Mouse (Mus musculus) right cerebral cortex, adult 18-20 months (tissue): ENCODE measurements at regions not wholly inside any gene's neighbourhood (a gene's known extent, or its start where the extent isn't known, plus 50 kb on each side); places are given as distances from the start of the nearest gene placed in this dataset.
A peak's percentile ranks its signal among the peaks of the same experiment; 100 is the strongest.

Source experiments
- DNase-seq: peaks from one replicate; pipeline ENCODE4 v3.0.0; 2022; ENCODE audit warnings: mixed read lengths

DNA sequence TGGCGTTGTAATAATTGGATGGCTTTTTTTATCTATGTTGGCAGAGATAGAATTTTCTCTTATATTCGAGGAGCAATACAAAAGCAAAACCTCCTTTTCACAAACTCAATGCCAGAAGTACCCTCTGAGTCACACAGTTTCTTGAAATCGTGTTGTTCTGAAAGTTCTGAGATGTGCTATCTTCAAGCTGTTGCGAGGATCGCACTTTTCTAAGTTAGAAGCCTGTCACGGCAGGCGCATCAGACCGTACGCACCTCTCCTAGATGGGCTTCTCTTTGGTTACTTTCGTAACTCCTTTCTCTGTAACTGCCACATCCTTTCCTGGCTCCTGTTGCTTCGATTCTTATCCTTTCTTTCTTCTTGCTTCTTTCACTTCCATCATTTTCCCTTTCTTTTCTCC lies 271.2 kb upstream of the Arrdc3 start:
- peak; percentile 34 for DNase-seq

- DNase-seq = peak; percentile 23
These were observed 269.9 kb upstream of the Arrdc3 start for GRCm38 (mm10) chr13:80613167-80613883.

DNA sequence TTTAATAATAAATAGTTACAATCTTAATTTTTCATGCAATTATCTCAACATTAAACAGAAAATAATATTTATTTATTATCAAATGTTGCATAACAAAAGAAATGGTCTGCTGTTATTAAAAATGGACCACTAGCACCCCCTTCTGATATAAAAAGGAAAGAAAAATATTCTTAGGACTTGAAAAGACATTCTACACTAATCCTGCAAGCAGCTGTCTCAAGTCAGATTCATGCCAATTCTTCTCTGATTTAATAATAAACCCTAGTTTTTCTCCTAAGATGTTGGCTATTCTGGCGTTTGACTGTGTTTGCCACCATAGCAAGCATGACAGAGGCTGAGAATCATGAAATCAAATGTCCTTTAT lies 269.3 kb upstream of the Arrdc3 start:
- no peak for DNase-seq

- DNase-seq = no peak
These were observed 268.2 kb upstream of the Arrdc3 start for GRCm38 (mm10) chr13:80614971-80615370.

GRCm38 (mm10) chr13:80623005-80623404 lies 260.2 kb upstream of the Arrdc3 start:
- no peak for DNase-seq

GRCm38 (mm10) chr13:80641334-80641733 lies 241.8 kb upstream of the Arrdc3 start:
- peak; percentile 5 for DNase-seq

DNA sequence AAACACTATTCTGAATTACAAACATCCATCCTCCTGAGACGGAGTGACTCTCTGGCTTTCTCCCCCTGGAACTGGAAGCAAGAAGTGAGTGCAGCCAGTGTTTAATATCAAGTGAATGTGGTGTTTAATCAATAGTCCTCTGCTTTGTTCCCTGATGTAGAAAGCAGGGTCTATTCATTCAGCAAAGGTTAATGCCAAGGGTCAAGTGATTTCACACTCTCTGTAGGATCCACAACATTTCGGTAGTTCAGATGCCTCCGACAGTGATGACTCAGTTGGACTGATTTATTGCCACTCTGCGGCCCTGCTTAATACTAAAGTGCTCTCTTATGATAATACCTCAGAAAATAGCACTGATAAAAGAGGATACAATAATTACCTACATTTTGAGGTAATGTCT lies 235.6 kb upstream of the Arrdc3 start:
- no peak for DNase-seq

DNA sequence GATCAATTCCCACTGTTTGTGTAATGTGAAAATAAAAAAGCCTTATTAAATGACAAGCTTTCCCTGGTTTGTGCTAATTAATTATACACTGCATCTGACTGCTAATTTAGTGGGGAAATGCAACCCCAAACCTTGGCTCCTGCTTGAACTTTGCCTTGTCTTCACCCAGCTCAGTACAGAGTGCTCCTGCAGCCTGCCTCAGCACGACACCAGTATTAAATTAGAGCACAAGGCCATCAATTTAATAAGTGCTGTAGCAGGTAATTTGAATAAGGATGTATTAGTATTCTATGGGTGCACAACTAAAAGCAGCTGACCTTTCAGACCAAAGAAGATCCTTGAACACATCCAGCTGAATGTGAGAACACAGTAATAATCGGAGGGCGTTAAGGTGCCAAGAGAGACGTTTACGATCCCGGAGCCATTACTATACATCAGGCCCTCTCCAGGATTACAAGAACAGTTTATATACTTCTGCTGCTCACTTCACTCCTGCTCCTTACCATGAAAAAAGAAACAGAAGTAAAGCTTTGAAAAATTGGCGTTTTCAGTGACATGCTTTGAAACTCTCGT lies 230.1 kb upstream of the Arrdc3 start:
- no peak for DNase-seq

DNA sequence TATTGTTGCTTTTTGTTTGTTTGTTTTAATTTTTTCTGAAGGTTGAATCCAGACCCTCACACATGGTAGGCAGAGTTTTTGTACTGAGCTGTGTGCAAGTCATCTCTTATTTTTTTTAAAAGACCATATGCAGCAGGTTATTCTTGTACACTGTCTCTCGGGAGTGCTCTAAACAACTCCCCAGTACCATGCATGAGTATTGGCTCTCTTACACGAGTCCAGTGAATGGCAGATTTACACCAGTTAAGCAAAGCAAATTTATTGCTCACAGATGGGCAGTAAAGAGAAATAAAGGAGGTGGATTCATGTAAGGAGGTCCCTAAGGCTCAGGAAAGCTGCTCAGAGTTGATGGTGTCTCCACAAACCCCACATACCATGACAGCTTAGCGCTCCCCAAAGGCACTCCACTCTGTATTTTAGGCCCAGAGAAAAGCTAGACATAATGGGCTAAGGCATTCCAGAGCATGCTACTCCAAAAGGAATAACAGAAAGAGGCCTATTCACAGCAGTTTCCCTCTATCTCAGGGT lies 216.9 kb upstream of the Arrdc3 start:
- no peak for DNase-seq

DNA sequence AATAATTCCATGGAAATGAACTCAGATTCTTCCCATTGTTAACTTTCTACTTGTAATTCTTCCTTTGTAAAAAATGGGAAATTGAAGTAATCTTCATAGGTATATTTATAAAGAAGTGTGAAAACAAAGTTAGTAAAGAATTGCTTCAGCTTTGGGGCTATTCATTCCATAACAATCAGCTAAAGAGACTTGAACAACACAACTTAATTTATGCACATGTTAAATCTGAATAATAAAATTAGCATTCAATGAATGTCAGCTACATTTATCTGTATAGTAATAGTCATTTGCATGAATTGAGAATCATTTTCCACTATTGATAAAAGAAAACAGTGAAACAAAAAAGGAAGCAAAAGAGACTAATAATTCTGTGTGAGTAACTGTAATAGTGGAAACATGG lies 193.3 kb upstream of the Arrdc3 start:
- no peak for DNase-seq

GRCm38 (mm10) chr13:80690654-80691386 lies 192.4 kb upstream of the Arrdc3 start:
- no peak for DNase-seq

DNA sequence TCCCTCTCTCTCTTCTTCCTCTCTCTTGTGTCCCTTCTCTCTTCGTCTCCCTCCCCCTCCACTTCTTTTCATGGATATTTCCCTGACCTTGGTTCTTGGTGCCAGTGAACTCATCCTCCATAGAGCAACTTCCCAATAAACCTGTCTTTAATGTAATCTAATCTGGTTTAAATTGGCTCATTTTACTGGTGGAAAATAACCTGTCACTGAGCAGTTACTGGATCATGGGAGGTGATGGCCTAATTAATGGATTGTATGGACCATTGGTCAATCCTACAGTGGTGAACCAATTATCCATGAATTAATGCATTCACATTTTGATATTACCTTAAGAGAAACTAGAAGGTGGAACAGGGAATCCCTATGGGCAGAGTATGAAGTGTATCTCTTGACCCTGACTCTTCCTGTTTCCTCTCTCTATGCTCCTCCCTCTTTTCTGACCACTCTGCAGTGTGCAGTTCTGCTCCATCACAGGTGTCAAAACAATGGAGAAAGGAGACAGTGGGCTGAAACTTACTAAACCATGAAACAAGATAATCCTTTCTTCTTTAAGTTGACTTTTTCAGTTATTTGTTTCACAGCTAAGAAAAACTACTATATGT lies 187.5 kb upstream of the Arrdc3 start:
- no peak for DNase-seq

- DNase-seq = peak; percentile 24
These were observed 173.5 kb upstream of the Arrdc3 start for GRCm38 (mm10) chr13:80709531-80710306.

GRCm38 (mm10) chr13:80719313-80719712 lies 163.9 kb upstream of the Arrdc3 start:
- DNase-seq = no peak

- DNase-seq = no peak
These were observed 159.8 kb upstream of the Arrdc3 start for GRCm38 (mm10) chr13:80723215-80724006.

- no peak for DNase-seq
These were observed 154.0 kb upstream of the Arrdc3 start for GRCm38 (mm10) chr13:80729202-80729601.

DNA sequence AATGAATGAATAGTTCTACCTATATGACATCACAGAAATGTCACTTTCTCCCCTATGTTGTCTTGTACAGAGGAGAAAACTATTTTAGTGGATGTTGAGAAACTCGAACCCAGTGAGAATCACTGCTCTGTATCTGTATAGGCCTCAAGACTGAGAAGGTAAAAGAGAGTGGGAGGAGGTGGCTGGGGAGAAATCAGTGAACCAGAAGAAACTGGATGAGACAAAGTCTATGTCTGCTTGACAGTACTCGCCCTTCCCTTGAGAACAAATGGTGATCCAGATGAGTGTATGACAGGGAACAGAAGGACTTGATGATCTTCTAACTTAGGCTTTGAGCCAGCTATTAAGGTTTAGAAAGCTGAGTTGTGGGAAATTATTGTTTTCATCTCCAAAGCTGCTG lies 137.2 kb upstream of the Arrdc3 start:
- DNase-seq = no peak

DNA sequence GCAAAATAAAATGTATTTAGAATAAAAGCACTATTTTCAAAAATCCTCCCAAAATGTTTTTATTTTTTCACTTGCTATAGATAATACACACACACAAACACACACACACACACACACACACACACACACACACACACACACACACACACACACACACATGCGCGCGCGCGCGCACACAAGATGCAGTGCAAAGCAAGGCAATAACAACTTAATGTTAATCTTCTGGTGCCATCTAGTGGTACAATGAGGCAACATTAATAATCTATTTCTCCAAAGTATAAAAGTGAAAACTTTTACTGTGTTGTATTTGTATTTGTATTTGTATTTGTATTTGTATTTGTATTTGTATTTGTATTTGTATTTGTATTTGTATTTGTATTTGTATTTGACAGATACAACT lies 136.2 kb upstream of the Arrdc3 start:
- DNase-seq = peak; percentile 7
